12 mouse cellular contexts compared by ENCODE assay signal in genomic region chr3:103146330-103147166, GRCm38 (mm10). TPM values are rescaled to one million over a fixed set of nuclear protein-coding genes. Genes with fewer than 3 reads are reported as not detected.
DNase-seq lines count a peak whose midpoint lies in the region; ATAC-seq and TF ChIP-seq lines count a peak whose summit lies in the region.
"Had no signal": no experiment of that assay in that cellular context is flagged by ENCODE, and none has a peak within 500 bp of the region (broad histone marks: within the 10 kb centered on the region; RNA-seq: fewer than 3 reads in every experiment).

No protein-coding gene starts in this region.

- H3K9ac ChIP-seq in embryonic facial prominence, embryonic 13.5 days = no peak overlapping the region
- peak overlapping the region; percentile 77; the same call in 1 of the 2 replicates for H3K9ac ChIP-seq in ES-E14 (ENCODE audit: insufficient read depth, low read depth, low read length, poor library complexity, severe bottlenecking)
- H3K9ac ChIP-seq: hindbrain, embryonic 15.5 days had no signal

- 0 out of 2 replicates have a peak, but pooled peaks have one; percentile 26 for ATAC-seq in embryonic facial prominence, embryonic 13.5 days (ENCODE audit: insufficient number of reproducible peaks, insufficient read depth, low FRiP score, low TSS enrichment, low read depth)
- ATAC-seq in megakaryocyte-erythroid progenitor cell, adult 5-6 weeks (replicated peaks; ENCODE audit: low FRiP score, low TSS enrichment, poor library complexity, severe bottlenecking) = no peak

- H3K27ac ChIP-seq in embryonic facial prominence, embryonic 13.5 days = no peak overlapping the region; the same call in 1 of the 2 replicates
- no peak overlapping the region for H3K27ac ChIP-seq in embryonic facial prominence, embryonic 10.5 days (replicated peaks)
- H3K27ac ChIP-seq in ES-E14 (ENCODE audit: insufficient read depth, low read depth, low read length, poor library complexity, severe bottlenecking) = peak overlapping the region; percentile 98
- peak overlapping the region; percentile 5; the same call in 1 of the 2 replicates for H3K27ac ChIP-seq in embryonic fibroblast, embryonic 13.5 days (ENCODE audit: insufficient read depth, low read length)
- H3K27ac ChIP-seq: hindbrain, embryonic 15.5 days had no signal

- no peaks in the 10 kb centered on the region for H3K4me1 ChIP-seq in embryonic facial prominence, embryonic 13.5 days
- H3K4me1 ChIP-seq in embryonic facial prominence, embryonic 10.5 days = peaks cover 4% of the 10 kb centered on the region; the same call in 1 of the 2 replicates
- H3K4me1 ChIP-seq in ES-E14 (ENCODE audit: control insufficient read depth in 2 of 2, insufficient read depth in 2 of 2, low read length in 2 of 2, poor library complexity in 1 of 2) = peaks cover 15 to 18% of the 10 kb centered on the region in 2 experiments
- no peaks in the 10 kb centered on the region for H3K4me1 ChIP-seq in embryonic fibroblast, embryonic 13.5 days (ENCODE audit: control insufficient read depth, insufficient read depth, low read length)

- in situ Hi-C loops in ES-E14 (cut with MboI; ENCODE audit: low sequenced_read_pairs in 2 of 2, unreplicated experiment in 2 of 2) = no loop called here

- no peak overlapping the region for H3K4me2 ChIP-seq in embryonic facial prominence, embryonic 13.5 days
- H3K4me2 ChIP-seq: hindbrain, embryonic 15.5 days had no signal

- H3K4me3 ChIP-seq in embryonic facial prominence, embryonic 13.5 days = no peak overlapping the region
- H3K4me3 ChIP-seq in embryonic facial prominence, embryonic 10.5 days = no peak overlapping the region
- H3K4me3 ChIP-seq in ES-E14 (ENCODE audit: insufficient read depth in 1 of 2, low read depth in 1 of 2, low read length in 2 of 2, poor library complexity in 1 of 2, severe bottlenecking in 1 of 2) = peak overlapping the region; percentile 35 to 48
- no peak overlapping the region for H3K4me3 ChIP-seq in embryonic fibroblast, embryonic 13.5 days (ENCODE audit: insufficient read depth, low read length)
- H3K4me3 ChIP-seq: hindbrain, embryonic 15.5 days had no signal

- H3K9me3 ChIP-seq in embryonic facial prominence, embryonic 13.5 days = no peaks in the 10 kb centered on the region
- no peaks in the 10 kb centered on the region for H3K9me3 ChIP-seq in embryonic facial prominence, embryonic 10.5 days
- no peaks in the 10 kb centered on the region for H3K9me3 ChIP-seq in ES-E14 (ENCODE audit: control insufficient read depth, insufficient read depth, low read depth, low read length)
- H3K9me3 ChIP-seq: hindbrain, embryonic 15.5 days had no signal

- TF ChIP-seq POLR2A in embryonic fibroblast, embryonic 13.5 days (IDR thresholded peaks at IDR 0.05; ENCODE audit: low read depth, low read length) = no peak

- no peak for DNase-seq in embryonic facial prominence, embryonic 10.5 days (ENCODE audit: low spot score)
- peak; percentile 21 for DNase-seq in kidney, postnatal 10 days
- no peak for DNase-seq in kidney, postnatal 4 days
- peak; percentile 86 for DNase-seq in ES-E14 (ENCODE audit: low read depth, low spot score)
- no peak for DNase-seq in layer of hippocampus, adult 8-10 months (ENCODE audit: low spot score in 2 of 2)
- DNase-seq: adrenal gland, postnatal 36 days; cerebellum, adult 9-11 months; lung, postnatal 4 days had no signal

- WGBS in embryonic facial prominence, embryonic 13.5 days = 56% methylated on average over 23 of the region's 23 CpGs
- 65% methylated on average over 23 of the region's 23 CpGs for WGBS in embryonic facial prominence, embryonic 10.5 days

- TF ChIP-seq CTCF in embryonic fibroblast, embryonic 13.5 days (IDR thresholded peaks at IDR 0.05; ENCODE audit: borderline replicate concordance, insufficient read depth, low read length) = no peak

- H3K36me3 ChIP-seq in embryonic facial prominence, embryonic 13.5 days = peaks cover 32% of the 10 kb centered on the region
- H3K36me3 ChIP-seq in embryonic facial prominence, embryonic 10.5 days (replicated peaks) = no peaks in the 10 kb centered on the region
- H3K36me3 ChIP-seq in ES-E14 (ENCODE audit: control insufficient read depth, insufficient read depth, low read length, poor library complexity, severe bottlenecking) = peaks cover 25% of the 10 kb centered on the region
- H3K36me3 ChIP-seq: hindbrain, embryonic 15.5 days had no signal

- no peaks in the 10 kb centered on the region for H3K27me3 ChIP-seq in embryonic facial prominence, embryonic 13.5 days
- no peaks in the 10 kb centered on the region for H3K27me3 ChIP-seq in embryonic facial prominence, embryonic 10.5 days (replicated peaks; ENCODE audit: low read depth, poor library complexity, severe bottlenecking)
- H3K27me3 ChIP-seq: hindbrain, embryonic 15.5 days had no signal

TF ChIP-seq in ES-E14, 5 proteins besides CTCF, POLR2A, EP300 and RAD21:
- TF ChIP-seq MAFK (IDR thresholded peaks at IDR 0.05; ENCODE audit: insufficient read depth, low read depth, low read length) (peak; percentile 92), CHD2 (IDR thresholded peaks at IDR 0.05; ENCODE audit: low read depth, low read length) (no peak)

RNA-seq across cellular contexts. Expression of gene Bcas2, which starts 24.9 kb away (rescaled TPM):
- polyA plus RNA-seq in embryonic facial prominence, embryonic 13.5 days (2015; fragmentation: Nextera tagmentation; extraction: Ambion mirVana) = 231 and 257 TPM in 2 replicates
- 230 and 243 TPM in 2 replicates for polyA plus RNA-seq in embryonic facial prominence, embryonic 10.5 days (2016; fragmentation: Nextera tagmentation; extraction: Ambion mirVana)
- 86.4 and 102 TPM in 2 replicates for total RNA-seq in ES-E14 (2012; rRNA removed)
- polyA plus RNA-seq in embryonic fibroblast, embryonic 13.5 days (2011; ENCODE audit: insufficient read length, low read depth, missing spikeins) = 91.1 and 111 TPM in 2 replicates
- total RNA-seq in megakaryocyte-erythroid progenitor cell, adult 5-6 weeks (2014; fragmentation: Nextera tagmentation) = 134 and 143 TPM in 2 replicates
- 260 and 277 TPM in 2 replicates for total RNA-seq in megakaryocyte-erythroid progenitor cell, adult 5-6 weeks (2017)
- total RNA-seq in layer of hippocampus, adult 8-10 months (2022) = 10 to 100 TPM; 67.1 to 70.8 (median 67.8) TPM

RNA-seq across cellular contexts. Expression of gene Dennd2c, which starts 44.1 kb away (rescaled TPM):
- polyA plus RNA-seq in embryonic facial prominence, embryonic 13.5 days (2015; fragmentation: Nextera tagmentation; extraction: Ambion mirVana) = 11.9 and 12.8 TPM in 2 replicates
- 2.1 and 3.4 TPM in 2 replicates for polyA plus RNA-seq in embryonic facial prominence, embryonic 10.5 days (2016; fragmentation: Nextera tagmentation; extraction: Ambion mirVana)
- total RNA-seq in ES-E14 (2012; rRNA removed) = 29.9 and 39.2 TPM in 2 replicates
- 4.8 and 5.3 TPM in 2 replicates for polyA plus RNA-seq in embryonic fibroblast, embryonic 13.5 days (2011; ENCODE audit: insufficient read length, low read depth, missing spikeins)
- 4.0 and 4.9 TPM in 2 replicates for total RNA-seq in megakaryocyte-erythroid progenitor cell, adult 5-6 weeks (2014; fragmentation: Nextera tagmentation)
- 2.0 and 2.4 TPM in 2 replicates for total RNA-seq in megakaryocyte-erythroid progenitor cell, adult 5-6 weeks (2017)
- 1 to 10 TPM in 2 of 4 experiments, under 1 TPM in 2; 0.39 to 1.1 (median 0.75) TPM for total RNA-seq in layer of hippocampus, adult 8-10 months (2022)

Comparison
In these comparisons a context has a peak if more than half of its experiments do, and no peak if none do; other contexts are left out.
1. DNase-seq: peak in kidney, postnatal 10 days (single experiment) and ES-E14 (single experiment); none in embryonic facial prominence, embryonic 10.5 days (single experiment), kidney, postnatal 4 days (0 of 2) and layer of hippocampus, adult 8-10 months (0 of 2).
2. H3K27ac ChIP-seq: peak in ES-E14 (single experiment) and embryonic fibroblast, embryonic 13.5 days (single experiment); none in embryonic facial prominence, embryonic 13.5 days (single experiment) and embryonic facial prominence, embryonic 10.5 days (single experiment).
3. H3K4me3 ChIP-seq: peak in ES-E14 (2 of 2); none in embryonic facial prominence, embryonic 13.5 days (single experiment), embryonic facial prominence, embryonic 10.5 days (single experiment) and embryonic fibroblast, embryonic 13.5 days (single experiment).